Mouse (Mus musculus) mesoderm, embryonic 11.5 days (tissue): Measurements from ENCODE around the gene Atxn7l1.
A peak's percentile ranks its signal among the peaks of the same experiment; 100 is the strongest.

Experiments used
- DNase-seq: peaks from one replicate; pipeline ENCODE4 v3.0.0-alpha.2; 2012; ENCODE audit warnings: low read depth, low spot score

The Atxn7l1 gene

GRCm38 (mm10) chr12:33317792-33318530 lies 170.5 kb downstream of the Atxn7l1 start:
- no peak for DNase-seq

DNA sequence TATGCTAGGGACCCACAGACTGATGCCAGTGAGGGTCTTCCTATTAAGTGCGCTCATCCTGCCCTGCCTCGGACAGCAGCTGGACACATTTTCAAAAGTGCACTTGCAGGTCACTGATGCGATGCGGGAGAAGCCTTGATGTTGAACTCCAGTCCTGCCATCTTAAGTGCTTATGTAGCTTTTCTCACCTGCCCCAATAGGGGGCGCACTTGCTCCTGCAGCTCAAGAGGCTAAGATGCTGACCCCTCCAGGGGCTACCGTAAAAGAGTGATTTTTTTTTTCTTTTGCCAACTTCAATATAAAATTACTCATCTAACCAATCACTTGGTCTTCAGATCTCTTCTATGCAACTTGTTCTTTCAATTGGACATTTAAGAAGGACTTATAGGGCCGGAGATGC lies 175.1 kb downstream of the Atxn7l1 start:
- no peak for DNase-seq

- DNase-seq: no peak
These were observed 176.3 kb downstream of the Atxn7l1 start for GRCm38 (mm10) chr12:33323821-33324220.

- DNase-seq: no peak
These were observed 177.9 kb downstream of the Atxn7l1 start for GRCm38 (mm10) chr12:33325424-33325823.

DNA sequence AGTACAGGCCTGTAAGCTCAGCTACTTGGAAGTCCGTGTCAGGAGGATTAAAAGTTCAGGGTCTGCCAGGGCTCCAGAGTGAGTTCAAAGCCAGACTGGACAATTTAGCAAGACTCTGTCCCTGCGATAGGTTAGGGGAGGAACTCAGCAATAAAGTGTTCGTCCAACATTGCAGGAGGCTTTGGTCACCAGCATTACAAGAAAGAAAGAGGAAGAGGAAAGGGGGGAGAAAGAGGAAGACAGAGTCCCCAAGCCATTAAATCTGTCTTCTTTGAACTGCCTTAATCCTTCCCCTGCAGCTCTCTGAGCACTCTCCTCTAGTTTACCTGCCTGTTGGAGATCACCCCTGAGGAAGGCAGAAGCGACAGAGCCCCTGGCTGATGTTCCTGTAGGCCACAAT lies 184.6 kb downstream of the Atxn7l1 start:
- no peak for DNase-seq

DNA sequence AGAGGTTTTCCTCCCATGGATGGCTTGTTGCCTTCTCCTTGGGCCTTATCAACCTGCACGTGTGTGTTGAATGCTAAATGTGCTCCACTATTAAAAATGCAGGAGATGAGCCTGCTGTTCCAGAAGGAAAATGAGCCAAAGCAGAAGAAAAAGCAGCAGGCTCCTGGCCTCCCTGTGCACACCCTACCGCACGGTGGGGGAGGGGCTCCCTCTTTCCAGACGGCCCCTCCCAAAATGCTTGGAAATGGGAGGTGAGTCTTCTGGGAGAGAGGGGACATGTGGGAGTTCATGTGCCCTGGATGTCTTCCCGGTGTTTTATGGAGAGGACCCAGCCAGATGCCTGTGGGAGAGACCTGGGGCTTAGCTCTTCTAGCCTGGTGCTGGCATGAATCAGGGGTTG lies 185.3 kb downstream of the Atxn7l1 start:
- no peak for DNase-seq

GRCm38 (mm10) chr12:33333914-33334313 lies 186.4 kb downstream of the Atxn7l1 start:
- DNase-seq: peak; percentile 85

DNA sequence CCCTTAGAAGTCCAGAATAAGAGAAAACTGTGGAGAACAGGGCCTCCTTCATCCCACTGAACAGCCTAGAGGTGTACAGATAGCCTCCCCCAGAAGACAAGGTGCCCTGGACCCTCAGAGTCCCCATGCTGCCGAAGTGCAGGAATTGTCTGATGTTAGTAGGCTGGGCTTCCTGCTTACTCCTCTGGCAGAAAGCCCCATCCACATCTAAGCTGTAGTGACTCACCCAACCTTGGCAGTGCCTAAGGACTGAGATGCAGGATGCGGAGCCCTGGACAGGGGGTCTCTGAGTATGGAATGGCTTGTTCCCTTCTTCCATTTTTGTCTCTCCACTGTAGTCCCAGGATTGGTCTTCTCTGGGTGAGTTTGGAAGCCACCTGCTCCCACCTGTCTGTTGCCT lies 187.0 kb downstream of the Atxn7l1 start:
- DNase-seq: no peak

DNA sequence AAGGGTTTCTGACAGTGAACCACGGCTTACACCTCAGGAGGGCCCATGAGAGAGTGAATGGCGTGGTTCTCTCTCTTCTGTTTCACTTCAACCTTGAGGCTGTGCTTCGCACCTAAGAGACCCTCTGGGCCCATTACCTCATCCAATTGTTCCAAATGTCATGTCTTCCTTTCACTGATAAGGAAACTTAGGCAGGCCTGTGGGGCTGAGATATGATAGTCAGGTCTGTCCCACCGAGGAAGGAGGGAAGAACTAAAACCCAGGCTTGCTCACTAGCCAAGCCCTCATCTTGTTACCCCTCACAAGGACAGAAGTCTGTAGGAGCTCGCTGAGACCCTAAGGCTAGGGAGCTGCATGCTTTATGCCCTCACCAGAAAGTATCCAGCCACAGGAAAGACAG lies 187.5 kb downstream of the Atxn7l1 start:
- DNase-seq: no peak

DNA sequence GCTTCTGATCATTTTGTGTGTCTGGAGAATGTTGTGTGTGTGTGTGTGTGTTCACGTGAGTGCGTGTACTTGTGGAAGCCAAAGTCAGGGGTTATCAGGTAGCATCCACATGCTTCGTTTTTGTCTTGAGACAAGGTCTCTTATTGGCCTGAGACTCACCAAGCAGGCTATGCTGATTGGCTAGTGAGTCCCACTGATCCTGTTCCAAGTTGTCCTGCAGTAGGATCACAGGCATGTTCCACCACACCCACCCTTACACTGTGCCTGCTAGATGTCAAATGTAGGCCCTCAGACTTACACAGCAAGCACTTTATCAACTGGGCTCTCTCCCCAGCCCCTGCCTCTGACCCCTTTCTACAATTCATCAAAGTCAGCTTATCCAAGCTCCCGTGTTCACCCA lies 187.9 kb downstream of the Atxn7l1 start:
- no peak for DNase-seq

- no peak for DNase-seq
These were observed 189.2 kb downstream of the Atxn7l1 start for GRCm38 (mm10) chr12:33336561-33337125.

DNA sequence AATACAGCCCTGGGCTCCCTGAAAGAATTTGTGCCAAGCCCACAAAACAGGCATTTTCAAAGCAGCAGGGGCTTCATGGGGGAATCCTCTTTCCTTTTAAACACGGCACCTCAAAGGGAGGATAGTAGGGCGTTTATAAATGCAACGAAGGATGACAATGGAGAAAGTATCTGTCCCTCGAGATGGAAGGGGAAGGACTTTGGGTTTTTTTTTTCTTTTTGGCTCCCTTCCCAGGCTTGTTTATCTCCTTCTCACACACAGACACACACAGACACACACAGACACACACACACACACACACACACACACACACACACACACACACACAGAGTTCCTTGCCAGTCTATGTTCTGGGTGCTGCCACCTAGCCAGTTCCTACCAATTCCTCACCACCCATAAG lies 189.8 kb downstream of the Atxn7l1 start:
- DNase-seq: no peak

- DNase-seq: peak; percentile 52
These were observed 190.7 kb downstream of the Atxn7l1 start for GRCm38 (mm10) chr12:33338170-33338569.

DNA sequence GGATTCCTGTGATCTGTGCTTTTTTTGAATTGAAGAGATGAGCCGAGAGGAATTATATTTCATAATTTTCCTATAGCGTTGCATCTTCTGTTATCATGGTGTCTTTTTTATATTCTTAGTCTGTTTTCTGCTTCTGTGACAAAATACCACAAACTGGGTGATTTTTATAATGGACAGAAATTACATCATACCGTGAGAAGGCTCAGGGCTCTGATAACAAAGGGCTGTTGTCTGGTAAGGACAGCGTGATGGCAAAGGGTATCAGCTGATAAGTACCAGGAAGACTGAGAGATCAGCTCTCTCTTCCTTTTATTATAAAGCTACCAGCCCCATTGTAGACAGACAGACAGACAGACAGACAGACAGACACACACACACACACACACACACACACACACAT lies 192.3 kb downstream of the Atxn7l1 start:
- DNase-seq: no peak

GRCm38 (mm10) chr12:33340698-33341097 lies 193.2 kb downstream of the Atxn7l1 start:
- DNase-seq: no peak

- no peak for DNase-seq
These were observed 193.9 kb downstream of the Atxn7l1 start for GRCm38 (mm10) chr12:33341351-33341892.

- DNase-seq: peak; percentile 54
These were observed 197.7 kb downstream of the Atxn7l1 start for GRCm38 (mm10) chr12:33344970-33345772.

- DNase-seq: no peak
These were observed 198.4 kb downstream of the Atxn7l1 start for GRCm38 (mm10) chr12:33345773-33346435.

- no peak for DNase-seq
These were observed 205.2 kb downstream of the Atxn7l1 start for GRCm38 (mm10) chr12:33352671-33353070.

DNA sequence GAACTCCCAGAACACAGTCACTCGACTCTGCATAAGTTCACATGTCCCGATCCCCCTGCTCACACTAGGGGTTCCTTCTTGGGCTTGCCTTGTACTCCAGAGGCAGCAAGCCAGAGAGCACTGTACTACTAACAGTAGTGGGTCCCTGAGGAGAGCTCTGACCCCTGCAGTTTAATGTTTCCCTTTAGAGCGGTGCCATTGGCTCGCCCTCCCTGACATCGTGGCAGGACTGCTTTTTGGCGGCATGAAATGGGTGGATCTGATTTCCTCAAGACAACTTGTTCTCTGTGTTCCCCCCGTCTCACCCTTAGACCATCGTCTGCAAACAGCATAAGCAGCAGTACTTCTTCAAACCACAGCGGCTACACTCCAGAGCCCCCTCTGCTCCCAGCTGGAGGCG lies 210.9 kb downstream of the Atxn7l1 start:
- DNase-seq: no peak

GRCm38 (mm10) chr12:33359209-33359608 lies 211.7 kb downstream of the Atxn7l1 start:
- DNase-seq: no peak
